Mouse (Mus musculus): ENCODE data around the gene Slc18a3. TPM values are rescaled to one million over a fixed set of nuclear protein-coding genes. Genes with fewer than 3 reads are reported as not detected.
A peak's percentile ranks its signal among the peaks of the same experiment; 100 is the strongest.

The Slc18a3 gene
- polyA plus RNA-seq (2017; shearing (Covaris generic)), result not detected

DNA sequence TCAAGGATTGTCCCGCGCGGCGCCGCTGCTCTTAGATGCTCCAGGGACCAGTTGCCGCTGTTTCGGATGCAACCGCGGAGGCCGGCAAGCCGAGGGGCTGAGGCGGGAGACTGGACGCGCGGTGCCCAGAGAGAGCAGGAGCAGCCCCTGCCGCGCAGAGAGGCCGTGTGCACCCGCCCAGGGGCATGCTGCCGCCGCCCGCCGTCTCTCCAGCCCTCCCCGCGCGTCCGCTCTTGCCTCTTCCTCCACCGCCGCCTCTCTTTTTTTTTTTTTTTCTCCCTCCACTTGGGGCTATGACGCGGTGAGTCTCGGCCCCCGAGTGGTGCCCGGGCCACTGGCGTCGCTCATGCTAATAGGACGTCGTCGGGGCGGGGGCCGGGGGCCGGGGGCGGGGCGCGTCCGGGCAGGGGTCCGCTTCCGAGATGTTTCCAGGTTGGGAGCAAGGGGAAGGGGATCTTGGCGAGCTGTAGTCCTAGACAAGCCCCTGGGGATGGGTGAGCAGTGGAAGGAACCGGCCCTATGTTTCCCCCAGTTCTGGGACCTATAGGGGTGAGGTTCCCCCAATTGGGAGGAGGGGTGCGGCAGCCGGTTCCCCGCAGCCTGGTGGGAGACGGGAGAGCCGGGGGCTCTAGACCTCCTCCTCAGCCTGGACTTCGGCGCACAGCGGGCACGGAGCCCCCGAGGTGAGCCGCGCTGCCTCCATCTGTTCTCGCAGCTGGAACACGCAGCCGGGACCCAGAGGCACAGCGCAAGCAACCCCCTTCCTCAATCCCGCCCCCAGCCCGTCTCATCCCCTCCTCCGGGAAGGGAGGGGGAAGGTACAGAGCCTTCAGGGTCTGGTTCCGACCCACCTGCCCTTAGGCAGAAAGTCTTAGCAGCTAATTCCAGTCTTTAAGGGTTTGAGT lies at the start of gene Slc18a3:
Gene Slc18a3, minus strand, starts transcription at position 250 of the 905 bp plus-strand sequence.
- no peak for ATAC-seq

GRCm38 (mm10) chr14:32513336-32514032 lies 48.8 kb upstream of the Slc18a3 start, which contains the start of gene Ercc6:
TSS of gene Ercc6 (plus strand) at chr14:32513521.
- ATAC-seq, result peak; percentile 91

DNA sequence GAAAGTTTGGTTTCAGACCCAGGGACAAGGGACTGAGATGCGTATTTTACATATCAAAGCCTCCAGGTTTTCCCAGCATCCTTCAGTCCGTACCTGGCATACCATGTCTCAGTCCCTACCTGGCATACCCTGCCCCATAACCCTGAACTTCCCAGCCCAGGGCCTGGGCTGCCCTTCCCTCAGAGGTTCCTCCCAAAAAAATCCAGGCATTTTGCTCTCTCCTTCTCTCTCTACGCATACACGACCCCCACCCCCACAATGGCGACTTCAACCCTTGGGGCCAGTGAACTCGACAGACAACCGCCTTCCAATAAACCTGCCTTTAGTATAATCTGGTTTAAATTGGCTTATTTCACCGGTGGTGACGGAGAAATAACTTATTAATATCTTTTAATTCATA lies 48.3 kb upstream of the Slc18a3 start:
- ATAC-seq, result no peak

- ATAC-seq, result no peak
These were observed 44.9 kb upstream of the Slc18a3 start for GRCm38 (mm10) chr14:32509443-32509961.

GRCm38 (mm10) chr14:32508105-32508835 lies 43.6 kb upstream of the Slc18a3 start:
- no peak for ATAC-seq

DNA sequence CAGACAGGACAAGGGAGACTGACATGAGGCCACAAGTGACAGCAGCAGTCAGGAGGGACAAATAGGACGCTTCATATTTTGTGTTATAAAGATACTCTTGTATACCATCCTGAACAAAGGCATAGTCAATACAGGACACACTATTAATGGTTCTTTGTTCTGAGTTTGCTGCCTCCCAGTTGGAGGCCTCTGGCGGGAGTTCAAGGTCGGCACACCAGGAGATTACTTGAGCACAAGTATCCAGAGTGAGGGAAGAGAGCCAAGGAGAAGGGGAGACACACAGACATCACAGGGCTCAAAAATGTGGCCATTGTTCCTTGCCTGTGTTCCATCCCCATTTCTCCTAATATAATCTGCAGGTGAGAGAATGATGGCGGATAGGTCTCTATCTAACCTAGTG lies 42.6 kb upstream of the Slc18a3 start:
- no peak for ATAC-seq

GRCm38 (mm10) chr14:32506329-32506728 lies 41.7 kb upstream of the Slc18a3 start:
- ATAC-seq, result no peak

DNA sequence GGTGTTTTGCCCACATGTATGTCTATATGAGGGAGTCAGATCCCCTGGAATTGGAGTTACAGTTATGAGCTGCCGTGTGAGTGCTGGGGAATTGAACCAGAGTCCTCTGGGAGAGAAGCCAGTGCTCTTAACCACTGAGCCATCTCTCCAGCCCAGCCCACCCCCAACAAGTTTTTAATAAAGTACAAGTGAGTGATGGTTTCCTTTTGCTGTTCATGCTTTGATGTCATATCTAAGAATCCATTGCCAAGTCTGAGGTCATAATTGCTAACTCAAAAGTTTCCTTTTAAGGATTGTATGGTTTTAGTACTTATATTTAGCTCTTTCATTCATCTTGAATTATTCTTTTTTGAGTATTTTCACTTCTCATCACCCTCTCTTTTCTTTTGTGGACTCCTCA lies 39.2 kb upstream of the Slc18a3 start:
- ATAC-seq, result no peak

GRCm38 (mm10) chr14:32502764-32503688 lies 38.4 kb upstream of the Slc18a3 start:
- ATAC-seq, result no peak

DNA sequence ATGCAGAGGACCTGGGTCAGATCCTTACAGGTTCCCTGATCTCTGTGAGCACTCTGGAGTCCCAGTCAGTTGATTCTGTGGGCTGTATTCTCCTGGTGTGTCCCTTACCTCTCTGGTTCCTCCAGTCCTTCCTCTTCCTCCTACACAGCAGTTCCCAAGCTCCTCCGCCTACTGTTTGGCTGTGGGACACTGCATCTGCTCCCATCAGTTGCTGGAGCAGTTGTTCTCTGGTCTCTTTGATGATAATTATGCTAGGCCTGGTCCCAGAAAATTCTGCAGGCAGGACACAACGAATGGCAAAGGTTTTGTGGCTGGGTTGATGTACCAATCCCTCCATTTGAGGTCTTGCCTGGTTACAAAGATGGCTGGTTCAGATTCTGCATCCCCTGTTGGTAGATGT lies 36.7 kb upstream of the Slc18a3 start:
- no peak for ATAC-seq

DNA sequence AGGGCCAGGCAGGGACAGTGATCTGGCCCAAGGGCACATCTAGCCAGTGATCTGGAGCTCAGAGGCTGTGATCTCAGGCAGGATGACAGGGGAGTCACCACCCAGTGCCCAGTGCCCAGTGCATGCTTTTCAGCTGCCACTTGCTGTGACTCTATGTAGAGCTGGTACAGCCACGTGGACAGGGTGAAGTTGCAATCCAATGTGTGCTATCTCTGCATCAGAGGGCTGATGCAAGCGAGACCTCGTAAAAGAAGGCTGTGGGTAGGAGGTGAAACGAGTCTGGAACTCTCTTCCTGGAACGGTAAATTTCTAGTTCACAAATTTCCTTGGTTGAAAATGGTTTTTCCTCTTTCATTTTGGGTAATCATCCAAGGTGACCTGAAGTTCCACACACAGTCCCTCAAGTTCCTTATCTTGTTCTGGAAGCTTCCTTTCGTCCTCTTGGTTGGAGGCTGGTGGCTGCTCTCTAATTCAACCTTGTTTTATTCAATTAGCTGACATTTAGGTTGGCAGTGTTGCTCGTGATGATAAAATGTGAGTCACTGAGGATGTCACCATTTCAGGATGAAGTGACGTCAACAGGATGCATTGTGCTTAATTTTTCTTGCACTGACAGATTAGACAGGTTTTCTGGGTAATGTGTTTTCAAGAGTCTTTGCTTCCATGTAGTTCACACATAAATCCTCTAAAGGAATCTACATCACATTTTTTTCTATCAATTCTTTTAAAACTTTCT lies 31.6 kb upstream of the Slc18a3 start:
- ATAC-seq, result no peak

DNA sequence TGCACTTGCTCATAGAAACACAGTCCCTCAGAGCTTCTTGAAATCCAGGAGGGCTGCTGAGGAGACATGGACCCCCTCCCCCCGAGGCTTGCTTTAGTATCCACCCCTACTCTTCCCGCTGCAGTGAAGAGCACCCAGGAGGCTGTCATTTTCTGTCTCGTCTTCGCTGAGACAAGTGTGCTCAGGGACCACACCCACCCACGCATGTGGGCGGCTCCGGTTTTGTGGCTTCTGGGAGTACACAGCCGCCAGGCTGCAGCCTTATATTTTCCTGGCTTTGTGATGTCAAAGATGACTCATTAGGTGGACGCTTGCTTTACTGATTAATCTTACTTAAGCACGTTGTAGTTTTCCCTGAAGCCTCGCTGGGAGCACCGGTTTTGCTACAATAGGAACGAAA lies 27.9 kb upstream of the Slc18a3 start:
- ATAC-seq, result peak; percentile 32

- peak; percentile 74 for ATAC-seq
These were observed 17.4 kb upstream of the Slc18a3 start for GRCm38 (mm10) chr14:32482061-32482460.

DNA sequence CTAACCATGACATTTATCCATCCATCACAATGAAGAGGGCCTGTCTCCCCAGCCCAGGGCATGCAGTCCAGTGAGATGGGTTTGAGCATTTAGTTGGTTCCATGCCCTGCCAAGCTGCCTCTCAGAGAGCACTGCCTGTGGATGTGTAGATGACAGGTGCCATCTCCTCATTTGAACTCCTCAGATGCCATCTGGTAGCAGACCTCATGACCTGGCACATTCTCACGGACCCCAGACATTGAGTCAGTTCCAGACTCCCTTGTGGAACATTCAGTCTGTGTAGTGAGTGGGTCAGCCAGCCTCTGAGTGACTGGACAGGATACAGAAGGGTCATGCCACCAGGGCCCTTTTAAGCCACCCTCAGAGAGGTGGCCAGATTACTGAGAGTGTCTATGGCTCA lies 12.9 kb upstream of the Slc18a3 start:
- ATAC-seq, result no peak

DNA sequence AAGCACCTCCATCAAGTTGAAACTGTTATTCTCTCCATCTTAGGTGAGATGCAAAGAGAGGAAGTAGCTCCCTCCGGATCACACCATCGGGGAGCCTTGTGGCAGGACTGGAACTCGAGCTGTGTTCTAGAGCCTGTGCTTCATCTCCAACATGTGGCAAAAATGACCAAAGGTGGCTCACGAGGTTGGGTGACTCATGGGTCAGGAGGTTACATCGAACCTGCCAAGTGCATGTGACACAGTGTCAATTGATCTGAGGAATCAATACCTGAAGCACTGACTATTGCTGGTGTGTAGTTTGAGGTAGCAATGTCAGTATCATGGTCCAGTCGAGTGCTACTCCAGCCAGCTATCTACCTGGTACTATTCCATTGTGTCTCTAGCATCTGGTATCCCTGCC lies 11.9 kb upstream of the Slc18a3 start:
- ATAC-seq, result no peak

GRCm38 (mm10) chr14:32472996-32473395 lies 8.3 kb upstream of the Slc18a3 start:
- no peak for ATAC-seq

- ATAC-seq, result no peak
These were observed 3.0 kb upstream of the Slc18a3 start for GRCm38 (mm10) chr14:32467606-32468005.

- ATAC-seq, result no peak
These were observed 1.2 kb upstream of the Slc18a3 start, which contains the start of gene Chat for GRCm38 (mm10) chr14:32465889-32466288. TSS of gene Chat (minus strand) at chr14:32465989.

DNA sequence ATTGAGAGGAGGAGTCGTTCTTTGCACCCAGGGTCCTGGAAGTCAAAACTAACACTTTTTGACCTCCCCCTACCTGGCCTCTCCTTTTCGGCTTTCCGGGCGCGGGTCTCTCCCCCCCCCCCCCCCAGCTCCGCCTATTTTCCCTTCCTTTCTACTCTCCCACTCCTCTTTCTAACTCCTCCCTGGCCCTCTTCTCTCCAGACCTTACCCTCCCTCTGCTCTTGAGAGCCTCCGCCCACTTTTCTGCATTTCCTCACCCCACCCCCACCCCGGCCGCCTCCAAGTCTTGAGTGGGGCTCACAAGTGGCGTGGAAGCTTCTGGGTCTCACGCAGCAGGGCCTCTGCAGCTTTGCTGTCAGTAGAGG lies 838 bp upstream of the Slc18a3 start:
- no peak for ATAC-seq

GRCm38 (mm10) chr14:32463211-32464040 lies 1.2 kb downstream of the Slc18a3 start:
- ATAC-seq, result no peak
